Mouse (Mus musculus) myocyte (in vitro differentiated cells): ENCODE results near the gene Mbd5. TPM values are rescaled to one million over a fixed set of nuclear protein-coding genes. Genes with fewer than 3 reads are reported as not detected.

ENCODE experiments used
- H3K27me3 ChIP-seq: one replicate; pipeline ENCODE4 v1.6.1; 2011; ENCODE audit not compliant: control insufficient read depth, insufficient read depth, insufficient read length
- H3K36me3 ChIP-seq: one replicate; pipeline ENCODE4 v1.6.1; 2011; ENCODE audit not compliant: control insufficient read depth, insufficient read depth
- H3K4me2 ChIP-seq: one replicate; pipeline ENCODE4 v1.6.1; 2011; ENCODE audit warnings: low read depth, control low read depth
- H3K4me3 ChIP-seq: one replicate; pipeline ENCODE4 v1.5.1; 2011; ENCODE audit warnings: mild to moderate bottlenecking, control low read depth, moderate library complexity
- H3K79me2 ChIP-seq: one replicate; pipeline ENCODE4 v1.6.1; 2011; ENCODE audit not compliant: control insufficient read depth, insufficient read depth
- H3ac ChIP-seq: one replicate; pipeline ENCODE4 v1.6.1; 2011; ENCODE audit not compliant: control insufficient read depth, insufficient read length
- CEBPB ChIP-seq: IDR thresholded peaks from 2 replicates; pipeline ENCODE4 v1.6.1; 2011; ENCODE audit warnings: mild to moderate bottlenecking, moderate library complexity; ENCODE audit not compliant: poor library complexity, insufficient read depth, severe bottlenecking
- E2F4 ChIP-seq: IDR thresholded peaks from one replicate; pipeline ENCODE4 v1.6.1; 2011; ENCODE audit warnings: mild to moderate bottlenecking, control low read depth, moderate library complexity; ENCODE audit not compliant: insufficient read depth
- MAX ChIP-seq: IDR thresholded peaks from one replicate; pipeline ENCODE4 v1.6.1; 2011; ENCODE audit warnings: low read depth, mild to moderate bottlenecking, control low read depth
- MYOD1 ChIP-seq, 3 experiments: IDR thresholded peaks; one replicate each; pipeline ENCODE4 v1.6.1; 2011; ENCODE audit warnings: control low read depth in 2 of 3, low read depth in 2 of 3, mild to moderate bottlenecking in 2 of 3, moderate library complexity in 1 of 3; ENCODE audit not compliant: insufficient read length in 2 of 3, control insufficient read depth in 1 of 3
- MYOG ChIP-seq, 3 experiments: IDR thresholded peaks; one replicate each; pipeline ENCODE4 v1.6.1; 2011; ENCODE audit warnings: control low read depth in 2 of 3, low read depth in 2 of 3, mild to moderate bottlenecking in 2 of 3; ENCODE audit not compliant: insufficient read length in 2 of 3, control insufficient read depth in 1 of 3, insufficient read depth in 1 of 3
- POLR2A ChIP-seq: IDR thresholded peaks from one replicate; pipeline ENCODE4 v1.6.1; 2011; ENCODE audit warnings: low read depth, mild to moderate bottlenecking, control low read depth, moderate library complexity; ENCODE audit not compliant: insufficient read length
- POLR2AphosphoS2 ChIP-seq: IDR thresholded peaks from one replicate; pipeline ENCODE4 v1.6.1; 2011; ENCODE audit warnings: low read depth, control low read depth; ENCODE audit not compliant: insufficient read length
- REST ChIP-seq: IDR thresholded peaks from one replicate; pipeline ENCODE4 v1.6.1; 2011; ENCODE audit warnings: mild to moderate bottlenecking, control low read depth, moderate library complexity; ENCODE audit not compliant: insufficient read depth, insufficient read length
- SRF ChIP-seq: IDR thresholded peaks from one replicate; pipeline ENCODE4 v1.6.1; 2011; ENCODE audit warnings: low read depth; ENCODE audit not compliant: control insufficient read depth, insufficient read length
- TCF12 ChIP-seq: IDR thresholded peaks from one replicate; pipeline ENCODE4 v1.6.1; 2011; ENCODE audit warnings: mild to moderate bottlenecking, control low read depth; ENCODE audit not compliant: poor library complexity, insufficient read depth, severe bottlenecking
- TCF3 ChIP-seq: IDR thresholded peaks from one replicate; pipeline ENCODE4 v1.6.1; 2011; ENCODE audit warnings: low read depth, control low read depth; ENCODE audit not compliant: insufficient read length
- USF1 ChIP-seq: IDR thresholded peaks from one replicate; pipeline ENCODE4 v1.6.1; 2011; ENCODE audit warnings: low read depth, mild to moderate bottlenecking, control low read depth, moderate library complexity
- polyA plus RNA-seq: library from polyadenylated mRNA; unstranded; fragments of >200 nt; fragmentation: generic; extraction: Trizol; gene quantifications from one replicate; pipeline ENCODE4 v1.2.1, GENCODE M21; 2012; ENCODE audit warnings: missing spikeins

Mbd5 gene
- polyA plus RNA-seq, 1 experiment: 5.0 TPM

DNA sequence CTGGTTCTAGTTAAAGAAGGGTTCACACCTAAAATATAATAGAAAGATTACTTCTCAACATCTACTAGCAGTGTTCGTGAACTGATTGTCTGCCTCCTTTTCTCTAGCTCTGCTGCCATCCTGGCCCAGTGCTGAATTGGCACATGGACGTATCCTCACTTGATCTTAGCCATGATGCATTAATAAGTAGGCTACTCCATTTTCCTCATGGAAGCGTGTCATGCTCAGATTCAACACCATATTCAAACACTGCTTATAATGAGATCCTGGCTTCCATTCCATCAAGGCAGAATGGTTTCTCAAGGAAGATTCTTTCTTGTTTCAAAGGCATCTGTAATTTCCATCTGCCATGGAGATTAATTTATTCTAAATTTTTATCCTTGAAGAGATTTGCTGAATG, 260.0 kb downstream of the Mbd5 start:
- TF ChIP-seq MAX: no peak
- TF ChIP-seq TCF12: no peak
- TF ChIP-seq POLR2A: no peak
- TF ChIP-seq E2F4: no peak
- TF ChIP-seq POLR2AphosphoS2: no peak
- no peak overlapping the region for H3K4me3 ChIP-seq
- no peak overlapping the region for H3K4me2 ChIP-seq
- H3K27me3 ChIP-seq: no peaks in the 10 kb centered on the region
- H3K36me3 ChIP-seq: no peaks in the 10 kb centered on the region
- H3K79me2 ChIP-seq: no peaks in the 10 kb centered on the region
- H3ac ChIP-seq: no peak overlapping the region

GRCm38 (mm10) chr2:49210408-49210807, 261.1 kb downstream of the Mbd5 start:
- H3K79me2 ChIP-seq: no peaks in the 10 kb centered on the region
- no peak overlapping the region for H3K4me2 ChIP-seq
- TF ChIP-seq SRF: no peak
- TF ChIP-seq POLR2A: no peak
- TF ChIP-seq TCF12: no peak
- no peak for TF ChIP-seq USF1
- TF ChIP-seq REST: no peak
- TF ChIP-seq E2F4: no peak
- no peak for TF ChIP-seq MAX
- no peak for TF ChIP-seq MYOD1 (IDR thresholded peaks at IDR 0.05; ENCODE audit: control insufficient read depth in 1 of 3, insufficient read length in 2 of 3, low read depth in 2 of 3)
- no peak for TF ChIP-seq MYOG (IDR thresholded peaks at IDR 0.05; ENCODE audit: control insufficient read depth in 1 of 3, insufficient read depth in 1 of 3, insufficient read length in 2 of 3, low read depth in 2 of 3)
- TF ChIP-seq POLR2AphosphoS2: no peak
- TF ChIP-seq TCF3: no peak
- TF ChIP-seq CEBPB: no peak
- no peaks in the 10 kb centered on the region for H3K27me3 ChIP-seq
- no peak overlapping the region for H3ac ChIP-seq
- no peaks in the 10 kb centered on the region for H3K36me3 ChIP-seq
- no peak overlapping the region for H3K4me3 ChIP-seq

- H3ac ChIP-seq: no peak overlapping the region
- H3K4me2 ChIP-seq: no peak overlapping the region
- no peaks in the 10 kb centered on the region for H3K36me3 ChIP-seq
- no peaks in the 10 kb centered on the region for H3K27me3 ChIP-seq
- no peaks in the 10 kb centered on the region for H3K79me2 ChIP-seq
- no peak overlapping the region for H3K4me3 ChIP-seq
- TF ChIP-seq TCF3: no peak
- no peak for TF ChIP-seq SRF
- TF ChIP-seq MYOD1 (IDR thresholded peaks at IDR 0.05; ENCODE audit: control insufficient read depth in 1 of 3, insufficient read length in 2 of 3, low read depth in 2 of 3): no peak
- no peak for TF ChIP-seq CEBPB
- TF ChIP-seq REST: no peak
- no peak for TF ChIP-seq POLR2A
- no peak for TF ChIP-seq USF1
- TF ChIP-seq MYOG (IDR thresholded peaks at IDR 0.05; ENCODE audit: control insufficient read depth in 1 of 3, insufficient read depth in 1 of 3, insufficient read length in 2 of 3, low read depth in 2 of 3): no peak
- TF ChIP-seq E2F4: no peak
- TF ChIP-seq TCF12: no peak
- TF ChIP-seq MAX: no peak
- no peak for TF ChIP-seq POLR2AphosphoS2
Observed at GRCm38 (mm10) chr2:49229725-49230124, 280.4 kb downstream of the Mbd5 start.

DNA sequence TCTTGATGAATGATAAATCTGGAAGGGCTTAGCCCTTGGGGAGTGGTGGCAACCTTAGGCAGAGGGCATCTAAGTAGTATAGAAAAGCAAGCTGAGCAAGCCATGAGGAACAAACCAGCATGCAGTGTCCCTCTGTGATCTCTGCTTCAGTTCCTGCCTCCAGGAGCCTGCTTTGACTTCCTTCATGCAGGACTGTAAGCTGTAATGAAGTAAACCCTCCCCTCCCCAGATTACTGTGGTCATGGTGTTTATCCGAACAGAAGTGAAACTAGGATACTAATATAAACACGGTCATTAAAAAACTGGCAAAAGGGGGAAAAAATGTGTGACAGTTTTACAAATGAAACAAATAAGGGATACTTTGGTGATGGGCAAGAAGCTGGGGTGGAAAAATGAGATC, 284.8 kb downstream of the Mbd5 start:
- H3K79me2 ChIP-seq: no peaks in the 10 kb centered on the region
- H3K36me3 ChIP-seq: no peaks in the 10 kb centered on the region
- H3ac ChIP-seq: no peak overlapping the region
- H3K4me2 ChIP-seq: no peak overlapping the region
- no peak overlapping the region for H3K4me3 ChIP-seq
- no peak for TF ChIP-seq TCF12
- TF ChIP-seq POLR2AphosphoS2: no peak
- TF ChIP-seq REST: no peak
- no peak for TF ChIP-seq TCF3
- no peak for TF ChIP-seq MYOD1 (IDR thresholded peaks at IDR 0.05; ENCODE audit: control insufficient read depth in 1 of 3, insufficient read length in 2 of 3, low read depth in 2 of 3)
- no peak for TF ChIP-seq MAX
- TF ChIP-seq POLR2A: no peak
- no peak for TF ChIP-seq USF1
- H3K27me3 ChIP-seq: no peaks in the 10 kb centered on the region

DNA sequence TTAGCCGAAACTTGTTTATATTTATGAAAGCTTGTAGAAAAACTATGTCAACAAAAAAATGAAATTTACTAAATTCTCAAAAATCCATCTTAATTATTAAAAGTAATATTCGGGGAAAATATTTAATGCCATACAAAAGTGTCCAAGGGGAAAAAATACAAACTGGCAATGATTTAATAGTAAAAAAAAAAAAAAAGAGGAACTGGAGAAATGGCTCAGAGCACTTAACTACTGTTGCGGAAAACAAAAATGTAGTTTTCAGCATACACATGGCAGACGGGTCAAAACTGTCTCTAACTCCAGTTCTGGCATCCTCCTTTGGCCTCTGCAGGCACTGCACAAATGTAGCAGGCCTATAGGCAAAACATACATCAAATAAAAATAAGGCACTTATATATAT, 292.4 kb downstream of the Mbd5 start:
- H3K36me3 ChIP-seq: no peaks in the 10 kb centered on the region
- H3K4me2 ChIP-seq: no peak overlapping the region

More for the DNA sequence above, 292.4 kb downstream of the Mbd5 start:
- no peaks in the 10 kb centered on the region for H3K79me2 ChIP-seq
- TF ChIP-seq MAX (no peak), SRF (no peak), MYOG (IDR thresholded peaks at IDR 0.05; ENCODE audit: control insufficient read depth in 1 of 3, insufficient read depth in 1 of 3, insufficient read length in 2 of 3, low read depth in 2 of 3) (no peak), TCF3 (no peak), E2F4 (no peak), POLR2AphosphoS2 (no peak), MYOD1 (IDR thresholded peaks at IDR 0.05; ENCODE audit: control insufficient read depth in 1 of 3, insufficient read length in 2 of 3, low read depth in 2 of 3) (no peak), REST (no peak), TCF12 (no peak), POLR2A (no peak), CEBPB (no peak), USF1 (no peak)
- H3K27me3 ChIP-seq: no peaks in the 10 kb centered on the region
- no peak overlapping the region for H3ac ChIP-seq
- no peak overlapping the region for H3K4me3 ChIP-seq
